In genomic region chr12:84083842-84084241, GRCm38 (mm10) we compare ENCODE assay signal across 32 mouse cellular contexts. TPM values are rescaled to one million over a fixed set of nuclear protein-coding genes. Genes with fewer than 3 reads are reported as not detected.
DNase-seq lines count a peak whose midpoint lies in the region; ATAC-seq lines count a peak whose summit lies in the region.
"Had no signal": no experiment of that assay in that cellular context is flagged by ENCODE, and none has a peak within 500 bp of the region (broad histone marks: within the 10 kb centered on the region; RNA-seq: fewer than 3 reads in every experiment).

No protein-coding gene starts in this region.

- DNase-seq in fat pad, adult 2 months (ENCODE audit: extremely low read depth, low read depth, low spot score) = peak; percentile 97
- peak; percentile 94 for DNase-seq in gonadal fat pad, adult 2 months (ENCODE audit: low read depth)
- DNase-seq in heart, postnatal 10 days = no peak
- DNase-seq in hindbrain, embryonic 10.5 days (ENCODE audit: low spot score) = no peak
- DNase-seq in urinary bladder, postnatal 10 days (ENCODE audit: low spot score) = no peak
- DNase-seq: adrenal gland, adult 2 months; adrenal gland, postnatal 14 days; cerebellum, adult 11 months; cerebellum, adult 2 months; cerebellum, adult 9-11 months; cerebellum, postnatal 25 days; gastrocnemius, postnatal 25 days; heart, adult 2 months had no signal

- peak overlapping the region; percentile 77 for H3K27ac ChIP-seq in intestine, embryonic 16.5 days (ENCODE audit: low read length)
- no peak overlapping the region for H3K27ac ChIP-seq in hindbrain, embryonic 10.5 days
- H3K27ac ChIP-seq: embryonic facial prominence, embryonic 12.5 days; embryonic facial prominence, embryonic 15.5 days; forebrain, embryonic 12.5 days; forebrain, embryonic 15.5 days; heart, adult 2 months; heart, embryonic 10.5 days; heart, embryonic 13.5 days; hindbrain, embryonic 13.5 days had no signal

- 0 out of 2 replicates have a peak, but pooled peaks cover 3% of the 10 kb centered on the region for H3K9me3 ChIP-seq in intestine, embryonic 16.5 days (ENCODE audit: control insufficient read depth, low read length)
- peaks cover 10% of the 10 kb centered on the region; the same call in 1 of the 2 replicates for H3K9me3 ChIP-seq in hindbrain, embryonic 10.5 days
- H3K9me3 ChIP-seq: embryonic facial prominence, embryonic 12.5 days; embryonic facial prominence, embryonic 15.5 days; forebrain, embryonic 15.5 days; heart, embryonic 10.5 days had no signal

- intact Hi-C loops in heart, postnatal 10 days (cut with DNase I) = no loop called here

- no peak overlapping the region for H3K4me2 ChIP-seq in intestine, embryonic 16.5 days (ENCODE audit: low read depth, low read length)
- H3K4me2 ChIP-seq: embryonic facial prominence, embryonic 12.5 days; embryonic facial prominence, embryonic 15.5 days; forebrain, embryonic 12.5 days; forebrain, embryonic 15.5 days; heart, embryonic 13.5 days; hindbrain, embryonic 13.5 days had no signal

- no peaks in the 10 kb centered on the region for H3K36me3 ChIP-seq in intestine, embryonic 16.5 days (ENCODE audit: control insufficient read depth, insufficient read depth, low read length)
- H3K36me3 ChIP-seq in hindbrain, embryonic 10.5 days = no peaks in the 10 kb centered on the region
- H3K36me3 ChIP-seq: embryonic facial prominence, embryonic 12.5 days; embryonic facial prominence, embryonic 15.5 days; forebrain, embryonic 12.5 days; forebrain, embryonic 15.5 days; heart, embryonic 10.5 days; heart, embryonic 13.5 days; hindbrain, embryonic 13.5 days had no signal

- H3K4me3 ChIP-seq in intestine, embryonic 16.5 days (ENCODE audit: low read length) = no peak overlapping the region
- H3K4me3 ChIP-seq in hindbrain, embryonic 10.5 days = no peak overlapping the region
- H3K4me3 ChIP-seq: embryonic facial prominence, embryonic 12.5 days; embryonic facial prominence, embryonic 15.5 days; forebrain, embryonic 12.5 days; forebrain, embryonic 15.5 days; heart, adult 2 months; heart, embryonic 10.5 days; heart, embryonic 13.5 days; hindbrain, embryonic 13.5 days had no signal

- no peak overlapping the region for H3K9ac ChIP-seq in intestine, embryonic 16.5 days (ENCODE audit: low read depth, low read length)
- H3K9ac ChIP-seq: embryonic facial prominence, embryonic 12.5 days; embryonic facial prominence, embryonic 15.5 days; forebrain, embryonic 12.5 days; forebrain, embryonic 15.5 days; heart, embryonic 13.5 days; hindbrain, embryonic 13.5 days had no signal

- ATAC-seq in intestine, embryonic 16.5 days = peak; percentile 29; the same call in 1 of the 2 replicates
- ATAC-seq: CD4-positive, CD25-positive, alpha-beta regulatory T cell, adult 4 months; forebrain, embryonic 15.5 days; hindbrain, embryonic 16.5 days had no signal

- no peaks in the 10 kb centered on the region for H3K4me1 ChIP-seq in intestine, embryonic 16.5 days (ENCODE audit: control insufficient read depth, insufficient read depth, low read length)
- H3K4me1 ChIP-seq in hindbrain, embryonic 10.5 days (replicated peaks) = no peaks in the 10 kb centered on the region
- H3K4me1 ChIP-seq: embryonic facial prominence, embryonic 12.5 days; embryonic facial prominence, embryonic 15.5 days; forebrain, embryonic 12.5 days; forebrain, embryonic 15.5 days; heart, embryonic 10.5 days; heart, embryonic 13.5 days; hindbrain, embryonic 13.5 days had no signal

- WGBS in intestine, embryonic 16.5 days = 71% methylated on average over 2 of the region's 2 CpGs
- 86% methylated on average over 2 of the region's 2 CpGs for WGBS in hindbrain, embryonic 10.5 days

- H3K27me3 ChIP-seq in intestine, embryonic 16.5 days (replicated peaks; ENCODE audit: control insufficient read depth, insufficient read depth, low read length) = no peaks in the 10 kb centered on the region
- no peaks in the 10 kb centered on the region; the same call in 1 of the 2 replicates for H3K27me3 ChIP-seq in hindbrain, embryonic 10.5 days (ENCODE audit: insufficient read depth, poor library complexity, severe bottlenecking)
- H3K27me3 ChIP-seq: embryonic facial prominence, embryonic 12.5 days; embryonic facial prominence, embryonic 15.5 days; forebrain, embryonic 12.5 days; forebrain, embryonic 15.5 days; heart, embryonic 13.5 days; hindbrain, embryonic 13.5 days had no signal

RNA-seq across cellular contexts. Expression of gene Acot5, which starts 14.7 kb away (rescaled TPM):
- polyA plus RNA-seq in gonadal fat pad, adult 2 months (2012; rRNA removed) = 0.26 and 0.74 TPM in 2 replicates
- 0.21 and 0.28 TPM in 2 replicates for polyA plus RNA-seq in intestine, embryonic 16.5 days (2015; fragmentation: Nextera tagmentation; extraction: Ambion mirVana)
- not detected for total RNA-seq in heart, postnatal 10 days (2021)
- polyA plus RNA-seq in hindbrain, embryonic 10.5 days (2016; fragmentation: Nextera tagmentation; extraction: Ambion mirVana) = 0.12 TPM in 1 of 2 replicates, not detected in the other
- total RNA-seq: common myeloid progenitor, adult 5-6 weeks; gastrocnemius, postnatal 25 days; granulocyte monocyte progenitor cell, adult 5-6 weeks; heart, adult 2 months; heart, postnatal 25 days; hematopoietic stem cell, adult 5-6 weeks; MEL had no signal
- polyA plus RNA-seq: C2C12; CD4-positive, CD25-positive, alpha-beta regulatory T cell, adult 4 months; embryonic facial prominence, embryonic 12.5 days; forebrain, embryonic 12.5 days; heart, adult 2 months; heart, embryonic 10.5 days; heart, embryonic 13.5 days; hindbrain, embryonic 13.5 days had no signal

RNA-seq across cellular contexts. Expression of gene Acot6, which starts 16.6 kb away (rescaled TPM):
- polyA plus RNA-seq in gonadal fat pad, adult 2 months (2012; rRNA removed) = 4.8 and 5.0 TPM in 2 replicates
- polyA plus RNA-seq in intestine, embryonic 16.5 days (2015; fragmentation: Nextera tagmentation; extraction: Ambion mirVana) = 2.5 and 3.2 TPM in 2 replicates
- 1 to 10 TPM; 3.3 to 3.8 TPM for total RNA-seq in heart, postnatal 10 days (2021)
- polyA plus RNA-seq in hindbrain, embryonic 10.5 days (2016; fragmentation: Nextera tagmentation; extraction: Ambion mirVana) = 0.77 and 0.97 TPM in 2 replicates

RNA-seq across cellular contexts. Expression of gene Dnal1, which starts 30.3 kb away (rescaled TPM):
- 4.2 and 7.2 TPM in 2 replicates for polyA plus RNA-seq in gonadal fat pad, adult 2 months (2012; rRNA removed)
- 2.4 and 3.4 TPM in 2 replicates for polyA plus RNA-seq in intestine, embryonic 16.5 days (2015; fragmentation: Nextera tagmentation; extraction: Ambion mirVana)
- 10 to 100 TPM; 10.3 to 10.6 TPM for total RNA-seq in heart, postnatal 10 days (2021)
- polyA plus RNA-seq in hindbrain, embryonic 10.5 days (2016; fragmentation: Nextera tagmentation; extraction: Ambion mirVana) = 4.8 and 4.9 TPM in 2 replicates

RNA-seq across cellular contexts. Expression of gene Acot3, which starts 31.9 kb away (rescaled TPM):
- polyA plus RNA-seq in gonadal fat pad, adult 2 months (2012; rRNA removed) = not detected in 2 replicates
- 7.0 and 11.7 TPM in 2 replicates for polyA plus RNA-seq in intestine, embryonic 16.5 days (2015; fragmentation: Nextera tagmentation; extraction: Ambion mirVana)
- 1 to 10 TPM; 2.6 to 3.7 TPM for total RNA-seq in heart, postnatal 10 days (2021)
- polyA plus RNA-seq in hindbrain, embryonic 10.5 days (2016; fragmentation: Nextera tagmentation; extraction: Ambion mirVana) = 0.19 and 0.25 TPM in 2 replicates
- total RNA-seq: common myeloid progenitor, adult 5-6 weeks; gastrocnemius, adult 8-10 months; gastrocnemius, postnatal 25 days; granulocyte monocyte progenitor cell, adult 5-6 weeks; hematopoietic stem cell, adult 5-6 weeks; MEL had no signal
- polyA plus RNA-seq: C2C12; CD4-positive, CD25-positive, alpha-beta regulatory T cell, adult 4 months; embryonic facial prominence, embryonic 15.5 days had no signal

RNA-seq across cellular contexts. Expression of gene Gm49366, which starts 45.1 kb away (rescaled TPM):
- polyA plus RNA-seq in gonadal fat pad, adult 2 months (2012; rRNA removed) = not detected in 2 replicates
- polyA plus RNA-seq in intestine, embryonic 16.5 days (2015; fragmentation: Nextera tagmentation; extraction: Ambion mirVana) = not detected in 2 replicates
- not detected for total RNA-seq in heart, postnatal 10 days (2021)
- polyA plus RNA-seq in hindbrain, embryonic 10.5 days (2016; fragmentation: Nextera tagmentation; extraction: Ambion mirVana) = not detected in 2 replicates
- total RNA-seq: adrenal gland, adult 2 months; adrenal gland, postnatal 14 days; adrenal gland, postnatal 4 days; common myeloid progenitor, adult 5-6 weeks; gastrocnemius, adult 8-10 months; gastrocnemius, postnatal 25 days; granulocyte monocyte progenitor cell, adult 5-6 weeks; heart, adult 2 months; heart, postnatal 25 days; hematopoietic stem cell, adult 5-6 weeks; MEL had no signal
- polyA plus RNA-seq: adrenal gland, adult 2 months; C2C12; CD4-positive, CD25-positive, alpha-beta regulatory T cell, adult 4 months; cerebellum, adult 2 months; embryonic facial prominence, embryonic 12.5 days; embryonic facial prominence, embryonic 15.5 days; forebrain, embryonic 12.5 days; forebrain, embryonic 15.5 days; heart, adult 2 months; heart, embryonic 10.5 days; heart, embryonic 13.5 days; heart, embryonic 16.5 days; hindbrain, embryonic 13.5 days; hindbrain, embryonic 16.5 days had no signal

Comparison
In these comparisons a context has a peak if more than half of its experiments do, and no peak if none do; other contexts are left out.
1. DNase-seq: peak in fat pad, adult 2 months (single experiment) and gonadal fat pad, adult 2 months (single experiment); none in heart, postnatal 10 days (0 of 2), hindbrain, embryonic 10.5 days (single experiment) and urinary bladder, postnatal 10 days (single experiment).